Mouse (Mus musculus): ENCODE data around the gene Prkce. TPM values are rescaled to one million over a fixed set of nuclear protein-coding genes. Genes with fewer than 3 reads are reported as not detected.

The Prkce gene
- polyA plus RNA-seq, 1 experiment from 2014 or later, result 44.3 TPM

DNA sequence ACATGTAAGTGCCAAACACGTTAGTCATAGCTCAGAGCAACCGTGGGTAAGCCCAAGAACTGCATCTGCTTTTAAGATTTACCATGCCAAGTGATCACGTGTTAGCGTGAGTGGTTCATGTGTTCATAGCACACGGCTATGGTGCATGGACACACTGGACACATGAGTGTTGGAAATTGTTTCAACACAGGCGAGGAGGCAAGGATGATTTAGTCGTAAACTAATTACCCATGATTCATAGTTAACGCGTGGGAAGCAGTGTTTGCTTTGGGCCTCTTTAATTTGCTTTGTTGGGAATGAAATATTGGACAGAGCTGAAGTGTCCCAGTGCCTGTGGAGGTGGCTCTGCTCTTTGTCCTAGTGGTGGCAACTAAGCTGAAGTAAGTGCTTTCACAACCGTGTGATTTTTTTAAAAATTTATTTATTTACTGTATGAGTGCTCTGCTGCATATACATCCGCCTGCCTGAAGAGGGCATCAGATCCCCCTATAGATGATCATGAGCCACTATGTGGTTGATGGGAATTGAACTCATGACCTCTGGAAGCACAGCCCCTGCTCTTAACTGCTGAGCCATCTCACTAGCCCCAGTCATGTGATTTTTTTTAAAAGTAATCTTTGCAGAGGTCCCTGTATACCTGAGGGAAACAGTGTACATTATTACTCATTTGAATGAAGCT is 290.9 kb downstream of the Prkce start:
- H3K4me3 ChIP-seq (ENCODE audit: low read depth, low read length), result no peak overlapping the region
- no peaks in the 10 kb centered on the region for H3K27me3 ChIP-seq (ENCODE audit: control insufficient read depth, insufficient read depth, low read length)
- WGBS, result 73% methylated on average over 11 of the region's 11 CpGs
- no peak for ATAC-seq (ENCODE audit: low read depth)
- no peak overlapping the region for H3K4me2 ChIP-seq (ENCODE audit: low read depth, low read length)
- no peak overlapping the region for H3K27ac ChIP-seq (ENCODE audit: low read depth, low read length)
- H3K9me3 ChIP-seq (ENCODE audit: control insufficient read depth, low read length), result no peaks in the 10 kb centered on the region
- no peaks in the 10 kb centered on the region for H3K4me1 ChIP-seq (ENCODE audit: control insufficient read depth, insufficient read depth, low read length)
- no peaks in the 10 kb centered on the region for H3K36me3 ChIP-seq (ENCODE audit: control insufficient read depth, insufficient read depth, low read length)
- H3K9ac ChIP-seq (replicated peaks; ENCODE audit: low read depth, low read length), result no peak overlapping the region

DNA sequence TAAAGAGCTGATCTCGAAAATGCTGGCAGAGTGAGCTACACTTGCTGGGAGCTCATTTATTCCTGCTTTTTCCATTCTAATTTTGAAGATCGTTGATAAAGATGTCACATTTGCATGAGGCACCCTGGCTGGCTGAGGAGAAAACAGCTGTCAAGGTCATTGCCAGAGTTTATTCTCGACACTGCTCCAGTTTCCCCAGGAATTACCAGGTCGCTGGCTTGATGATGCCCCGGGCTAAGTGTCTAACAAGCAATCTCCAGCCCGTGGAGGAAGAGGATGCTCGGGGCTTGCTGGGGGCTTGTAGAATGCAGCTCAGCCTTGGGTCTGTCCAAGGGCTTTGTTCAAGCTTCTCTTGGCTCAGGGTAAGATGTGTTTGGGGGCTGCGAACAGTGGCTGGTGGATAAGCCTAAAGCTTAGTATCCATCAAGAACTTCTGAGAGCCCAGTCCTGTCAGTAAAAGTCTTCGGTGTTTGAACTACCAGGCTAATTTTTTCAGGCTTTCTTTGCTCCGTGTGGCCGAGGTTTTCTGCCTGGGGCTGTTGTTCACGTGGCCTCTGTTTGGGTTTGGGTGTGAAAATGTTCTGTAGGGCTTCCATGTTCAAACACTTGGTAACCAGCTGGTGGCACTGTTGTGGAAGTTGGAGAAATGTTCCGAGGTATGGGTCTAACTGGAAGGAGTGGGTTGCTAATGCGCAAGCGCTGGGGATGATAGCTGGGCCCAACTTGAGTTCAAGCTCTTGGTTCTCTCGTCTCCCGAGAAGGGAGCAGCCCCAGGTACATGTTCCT is 293.3 kb downstream of the Prkce start:
- no peaks in the 10 kb centered on the region for H3K27me3 ChIP-seq (ENCODE audit: control insufficient read depth, insufficient read depth, low read length)
- H3K4me2 ChIP-seq (ENCODE audit: low read depth, low read length), result no peak overlapping the region
- H3K9me3 ChIP-seq (ENCODE audit: control insufficient read depth, low read length), result no peaks in the 10 kb centered on the region
- 65% methylated on average over 17 of the region's 17 CpGs for WGBS
- no peak overlapping the region for H3K4me3 ChIP-seq (ENCODE audit: low read depth, low read length)
- no peak overlapping the region for H3K27ac ChIP-seq (ENCODE audit: low read depth, low read length)
- peaks cover 14% of the 10 kb centered on the region for H3K4me1 ChIP-seq (ENCODE audit: control insufficient read depth, insufficient read depth, low read length)
- no peak overlapping the region for H3K9ac ChIP-seq (replicated peaks; ENCODE audit: low read depth, low read length)
- no peaks in the 10 kb centered on the region for H3K36me3 ChIP-seq (ENCODE audit: control insufficient read depth, insufficient read depth, low read length)
- ATAC-seq (ENCODE audit: low read depth), result no peak

DNA sequence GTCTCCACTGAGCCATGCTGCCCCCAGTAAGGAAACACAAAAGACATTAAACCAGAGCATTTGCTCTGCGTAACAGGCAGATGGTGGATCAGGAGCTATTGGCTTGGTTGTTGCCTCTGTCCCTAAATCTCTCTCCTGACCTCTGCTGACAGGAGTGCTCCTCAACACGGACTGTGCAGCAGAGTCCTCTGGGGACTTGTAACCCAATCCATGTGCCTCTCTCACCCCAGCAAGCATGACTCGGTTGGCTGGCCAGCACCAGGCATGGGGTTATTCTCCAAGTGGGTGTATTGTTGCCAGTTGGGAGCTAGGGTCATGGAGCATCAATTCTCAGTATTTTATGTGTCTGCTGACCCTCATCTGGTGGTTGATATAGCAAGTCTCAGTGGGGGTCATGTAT is 295.8 kb downstream of the Prkce start:
- 51% methylated on average over 3 of the region's 3 CpGs for WGBS
- H3K9me3 ChIP-seq (ENCODE audit: control insufficient read depth, low read length), result no peaks in the 10 kb centered on the region
- ATAC-seq (ENCODE audit: low read depth), result no peak

DNA sequence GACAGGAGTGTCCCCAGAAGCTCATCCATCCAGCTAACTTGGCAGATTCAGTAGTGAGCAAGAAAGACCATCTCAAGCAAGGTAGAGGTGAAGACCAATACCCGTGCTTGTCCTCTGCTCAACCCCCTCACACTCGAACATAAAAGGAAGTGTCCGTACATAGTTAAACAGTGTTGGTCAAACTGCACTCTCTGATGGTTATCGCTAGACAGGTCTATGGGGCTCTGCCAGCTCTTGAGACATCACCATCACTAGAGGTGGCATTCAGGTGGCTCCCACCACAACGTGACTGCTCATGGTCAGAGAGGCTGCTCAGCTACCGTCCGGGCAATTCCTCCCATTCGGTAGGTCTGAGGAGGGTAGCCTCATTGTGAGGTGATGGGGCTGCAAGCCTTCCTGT is 296.6 kb downstream of the Prkce start:
- no peaks in the 10 kb centered on the region for H3K36me3 ChIP-seq (ENCODE audit: control insufficient read depth, insufficient read depth, low read length)
- peak overlapping the region; percentile 49 for H3K27ac ChIP-seq (ENCODE audit: low read depth, low read length)
- ATAC-seq (ENCODE audit: low read depth), result no peak
- H3K27me3 ChIP-seq (ENCODE audit: control insufficient read depth, insufficient read depth, low read length), result no peaks in the 10 kb centered on the region
- no peak overlapping the region for H3K4me2 ChIP-seq (ENCODE audit: low read depth, low read length)
- H3K4me1 ChIP-seq (ENCODE audit: control insufficient read depth, insufficient read depth, low read length), result peaks cover 22% of the 10 kb centered on the region
- no peak overlapping the region for H3K4me3 ChIP-seq (ENCODE audit: low read depth, low read length)
- 77% methylated on average over 8 of the region's 8 CpGs for WGBS
- H3K9ac ChIP-seq (replicated peaks; ENCODE audit: low read depth, low read length), result no peak overlapping the region
- no peaks in the 10 kb centered on the region for H3K9me3 ChIP-seq (ENCODE audit: control insufficient read depth, low read length)

More for the DNA sequence above, 295.8 kb downstream of the Prkce start:
- H3K4me3 ChIP-seq (ENCODE audit: low read depth, low read length), result no peak overlapping the region
- no peak overlapping the region for H3K4me2 ChIP-seq (ENCODE audit: low read depth, low read length)
- H3K4me1 ChIP-seq (ENCODE audit: control insufficient read depth, insufficient read depth, low read length), result peaks cover 18% of the 10 kb centered on the region
- no peaks in the 10 kb centered on the region for H3K36me3 ChIP-seq (ENCODE audit: control insufficient read depth, insufficient read depth, low read length)
- no peak overlapping the region for H3K9ac ChIP-seq (replicated peaks; ENCODE audit: low read depth, low read length)
- H3K27ac ChIP-seq (ENCODE audit: low read depth, low read length), result no peak overlapping the region
- no peaks in the 10 kb centered on the region for H3K27me3 ChIP-seq (ENCODE audit: control insufficient read depth, insufficient read depth, low read length)

DNA sequence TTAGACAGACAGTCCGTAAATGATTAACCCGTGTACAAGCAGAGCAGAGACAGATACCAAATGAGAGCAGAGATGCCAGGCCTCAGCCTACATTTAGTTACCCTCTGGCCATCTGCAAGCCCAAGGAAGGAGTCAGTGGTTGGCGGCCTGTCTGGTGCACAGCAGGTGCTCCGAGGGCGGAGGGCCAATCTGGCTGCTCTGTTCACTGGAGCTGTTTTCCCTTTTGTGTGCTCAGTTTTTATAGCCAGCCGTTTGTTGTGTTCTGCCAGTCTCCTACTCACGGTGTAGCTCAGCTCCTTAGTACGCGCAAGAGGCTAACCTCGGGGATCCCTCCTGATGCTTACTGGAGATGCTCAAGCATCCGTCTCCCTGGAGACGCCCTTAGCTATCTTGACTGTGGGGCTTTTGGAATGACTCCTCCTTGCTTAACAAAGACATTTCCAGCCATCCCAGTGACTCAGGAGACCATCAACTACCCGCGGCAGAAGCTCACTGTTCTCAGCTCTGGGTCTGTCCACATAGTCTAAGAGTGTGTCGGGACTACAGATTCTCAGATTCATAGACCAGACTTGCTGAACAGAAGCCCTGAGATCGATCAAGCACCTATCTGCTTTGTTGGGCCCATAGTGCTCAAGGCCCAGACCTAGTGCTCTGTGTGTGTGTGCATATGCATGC is 297.2 kb downstream of the Prkce start:
- Histone ChIP-seq H3K4me1 (ENCODE audit: control insufficient read depth, insufficient read depth, low read length) (peaks cover 22% of the 10 kb centered on the region), H3K9ac (replicated peaks; ENCODE audit: low read depth, low read length) (no peak overlapping the region), H3K27me3 (ENCODE audit: control insufficient read depth, insufficient read depth, low read length) (no peaks in the 10 kb centered on the region), H3K9me3 (ENCODE audit: control insufficient read depth, low read length) (no peaks in the 10 kb centered on the region), H3K36me3 (ENCODE audit: control insufficient read depth, insufficient read depth, low read length) (no peaks in the 10 kb centered on the region), H3K4me3 (ENCODE audit: low read depth, low read length) (no peak overlapping the region), H3K27ac (ENCODE audit: low read depth, low read length) (peak overlapping the region; percentile 49), H3K4me2 (ENCODE audit: low read depth, low read length) (no peak overlapping the region)
- WGBS, result 19% methylated on average over 16 of the region's 16 CpGs
- peak; percentile 75; the same call in 1 of the 2 replicates for ATAC-seq (ENCODE audit: low read depth)

DNA sequence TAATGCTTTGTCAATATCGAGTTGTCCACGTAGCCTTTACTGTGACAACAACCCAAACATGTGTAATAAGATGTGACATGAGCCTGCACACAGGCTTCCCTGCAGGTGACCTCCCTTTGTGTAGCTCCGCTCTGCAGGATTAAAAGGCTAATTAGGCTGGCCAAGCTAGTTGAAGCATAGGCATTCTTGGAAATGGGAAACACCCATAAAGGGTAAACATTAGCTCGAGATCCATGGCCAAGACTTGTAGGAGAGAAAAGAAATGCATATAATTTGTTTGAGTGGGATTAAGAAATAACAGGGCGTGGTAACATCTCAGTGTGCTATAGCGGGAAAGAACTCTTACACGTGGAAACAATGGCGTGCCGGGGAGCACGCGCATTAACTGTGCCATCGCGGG is 298.3 kb downstream of the Prkce start:
- Histone ChIP-seq H3K27ac (ENCODE audit: low read depth, low read length) (no peak overlapping the region), H3K9ac (replicated peaks; ENCODE audit: low read depth, low read length) (no peak overlapping the region), H3K9me3 (ENCODE audit: control insufficient read depth, low read length) (no peaks in the 10 kb centered on the region), H3K4me1 (ENCODE audit: control insufficient read depth, insufficient read depth, low read length) (peaks cover 22% of the 10 kb centered on the region), H3K36me3 (ENCODE audit: control insufficient read depth, insufficient read depth, low read length) (no peaks in the 10 kb centered on the region), H3K4me3 (ENCODE audit: low read depth, low read length) (no peak overlapping the region), H3K27me3 (ENCODE audit: control insufficient read depth, insufficient read depth, low read length) (no peaks in the 10 kb centered on the region), H3K4me2 (ENCODE audit: low read depth, low read length) (no peak overlapping the region)
- 39% methylated on average over 13 of the region's 13 CpGs for WGBS
- no peak for ATAC-seq (ENCODE audit: low read depth)

DNA sequence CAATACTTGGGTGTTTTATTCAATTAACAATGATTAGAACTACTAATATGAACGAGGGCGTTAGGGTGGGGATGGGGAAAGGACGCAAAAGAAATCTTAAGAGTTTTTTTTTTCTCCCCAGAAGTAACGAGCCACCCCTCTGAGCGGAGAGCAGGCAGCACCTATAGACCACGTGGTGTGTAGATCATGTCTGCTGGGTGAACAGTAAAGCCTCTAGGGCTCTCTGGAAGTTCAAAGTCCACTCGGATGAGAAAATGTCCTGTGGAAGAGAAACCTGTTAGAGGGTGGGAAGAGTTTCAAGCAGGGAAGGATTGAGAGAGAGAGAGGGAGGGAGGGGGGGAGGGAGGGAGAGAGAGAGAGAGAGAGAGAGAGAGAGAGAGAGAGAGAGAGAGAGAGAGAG is 298.8 kb downstream of the Prkce start:
- no peak overlapping the region for H3K27ac ChIP-seq (ENCODE audit: low read depth, low read length)
- H3K9me3 ChIP-seq (ENCODE audit: control insufficient read depth, low read length), result no peaks in the 10 kb centered on the region
- 62% methylated on average over 7 of the region's 7 CpGs for WGBS
- no peak overlapping the region for H3K9ac ChIP-seq (replicated peaks; ENCODE audit: low read depth, low read length)
- no peak overlapping the region for H3K4me3 ChIP-seq (ENCODE audit: low read depth, low read length)
- no peaks in the 10 kb centered on the region for H3K36me3 ChIP-seq (ENCODE audit: control insufficient read depth, insufficient read depth, low read length)
- peaks cover 22% of the 10 kb centered on the region for H3K4me1 ChIP-seq (ENCODE audit: control insufficient read depth, insufficient read depth, low read length)
- H3K4me2 ChIP-seq (ENCODE audit: low read depth, low read length), result no peak overlapping the region
- ATAC-seq (ENCODE audit: low read depth), result no peak
- H3K27me3 ChIP-seq (ENCODE audit: control insufficient read depth, insufficient read depth, low read length), result no peaks in the 10 kb centered on the region

DNA sequence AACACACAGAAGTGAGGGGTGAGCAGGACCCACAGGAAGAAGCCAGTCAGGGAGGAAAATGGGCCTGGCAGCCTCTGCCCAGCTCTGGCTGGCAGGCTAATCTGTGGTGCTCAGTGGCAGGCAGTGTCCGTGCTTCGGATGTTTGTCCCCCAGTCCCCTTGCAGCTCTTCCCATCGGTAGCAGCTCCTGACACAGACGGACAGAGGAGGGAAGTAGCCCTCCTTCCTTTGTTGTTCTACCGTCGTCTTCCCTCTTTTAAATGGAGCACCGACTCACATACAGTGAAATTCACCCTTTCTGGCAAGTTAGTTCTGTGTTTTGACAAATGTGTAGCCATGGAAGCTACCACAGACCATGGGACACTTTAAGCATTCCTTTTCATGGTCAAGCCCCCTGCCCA is 299.3 kb downstream of the Prkce start:
- H3K27me3 ChIP-seq (ENCODE audit: control insufficient read depth, insufficient read depth, low read length), result no peaks in the 10 kb centered on the region
- H3K27ac ChIP-seq (ENCODE audit: low read depth, low read length), result no peak overlapping the region
- no peak for ATAC-seq (ENCODE audit: low read depth)
- no peak overlapping the region for H3K9ac ChIP-seq (replicated peaks; ENCODE audit: low read depth, low read length)
- 56% methylated on average over 7 of the region's 7 CpGs for WGBS
- no peaks in the 10 kb centered on the region for H3K36me3 ChIP-seq (ENCODE audit: control insufficient read depth, insufficient read depth, low read length)
- no peaks in the 10 kb centered on the region for H3K9me3 ChIP-seq (ENCODE audit: control insufficient read depth, low read length)
- no peak overlapping the region for H3K4me3 ChIP-seq (ENCODE audit: low read depth, low read length)
- H3K4me1 ChIP-seq (ENCODE audit: control insufficient read depth, insufficient read depth, low read length), result peaks cover 22% of the 10 kb centered on the region
- H3K4me2 ChIP-seq (ENCODE audit: low read depth, low read length), result no peak overlapping the region

All from neural tube, embryonic 14.5 days (tissue).